Mouse (Mus musculus) cortical plate, adult 2 months (tissue): ENCODE data around the gene Xylt2.

Source experiments
- CTCF ChIP-seq: fragments of 200-500 bp; IDR thresholded peaks from 2 replicates; pipeline ENCODE4 v1.5.1; 2011; ENCODE audit warnings: mild to moderate bottlenecking, control low read depth, low read length; ENCODE audit not compliant: insufficient read depth; ENCODE audit errors: extremely low read depth
- POLR2A ChIP-seq: fragments of 200-500 bp; IDR thresholded peaks from 2 replicates; pipeline ENCODE4 v1.6.1; 2011; ENCODE audit warnings: mild to moderate bottlenecking, low read length, control low read depth; ENCODE audit not compliant: insufficient read depth; ENCODE audit errors: extremely low read depth

- TF ChIP-seq CTCF: no peak
- no peak for TF ChIP-seq POLR2A
Observed at GRCm38 (mm10) chr11:94644461-94645219, 32.7 kb downstream of the Xylt2 start.
